Mouse (Mus musculus) MEL (cell line): ENCODE results near the gene Ybx3. TPM values are rescaled to one million over a fixed set of nuclear protein-coding genes. Genes with fewer than 3 reads are reported as not detected.

Experiments used
- DNase-seq: peaks from one replicate; pipeline ENCODE4 v3.0.0; 2011; ENCODE audit warnings: low read depth, low spot score
- H3K27ac ChIP-seq: 2 replicates; pipeline ENCODE4 v1.5.1; 2012; ENCODE audit warnings: low read depth, mild to moderate bottlenecking, control low read depth, low read length, moderate library complexity; ENCODE audit not compliant: control insufficient read depth
- H3K27me3 ChIP-seq, 2 experiments: fragments of 150-350 bp in 1 of 2; sonication (generic) in 1 of 2; 2 replicates each; pipeline ENCODE4 v1.6.1; 2012; ENCODE audit warnings: low read length in 2 of 2, mild to moderate bottlenecking in 2 of 2, improper control_type of control experiment in 1 of 2, moderate library complexity in 1 of 2; ENCODE audit not compliant: insufficient read depth in 2 of 2, control insufficient read depth in 1 of 2
- H3K36me3 ChIP-seq, 2 experiments: 2 replicates each; pipeline ENCODE4 v1.6.1; 2012 to 2014; ENCODE audit warnings: low read length in 2 of 2, improper control_type of control experiment in 1 of 2, inconsistent platforms in 1 of 2, mild to moderate bottlenecking in 1 of 2; ENCODE audit not compliant: insufficient read depth in 2 of 2, control insufficient read depth in 1 of 2
- H3K4me1 ChIP-seq, 2 experiments: fragments of 150-350 bp in 1 of 2; sonication (generic) in 1 of 2; 2 replicates each; pipeline ENCODE4 v1.6.1; 2012; ENCODE audit warnings: low read length in 2 of 2, improper control_type of control experiment in 1 of 2, mild to moderate bottlenecking in 1 of 2; ENCODE audit not compliant: insufficient read depth in 2 of 2, control insufficient read depth in 1 of 2
- H3K4me3 ChIP-seq, 2 experiments: fragments of 150-350 bp in 1 of 2; sonication (generic) in 1 of 2; 2 replicates each; pipeline ENCODE4 v1.5.1; 2012; ENCODE audit warnings: low read depth in 2 of 2, low read length in 2 of 2, mild to moderate bottlenecking in 2 of 2, moderate library complexity in 2 of 2, control low read depth in 1 of 2, improper control_type of control experiment in 1 of 2; ENCODE audit not compliant: control insufficient read depth in 1 of 2, insufficient read depth in 1 of 2
- H3K79me2 ChIP-seq: 2 replicates; pipeline ENCODE4 v1.6.1; 2012; ENCODE audit warnings: mild to moderate bottlenecking, low read length, moderate library complexity; ENCODE audit not compliant: control insufficient read depth, poor library complexity, insufficient read depth
- H3K9ac ChIP-seq: 2 replicates; pipeline ENCODE4 v1.6.1; 2012; ENCODE audit warnings: low read depth, mild to moderate bottlenecking, control low read depth, low read length, moderate library complexity; ENCODE audit not compliant: control insufficient read depth, poor library complexity, severe bottlenecking
- H3K9me3 ChIP-seq: fragments of 150-350 bp; sonication (generic); replicated peaks from 2 replicates; pipeline ENCODE4 v1.6.1; 2012; ENCODE audit warnings: mild to moderate bottlenecking, low read length, improper control_type of control experiment, moderate library complexity; ENCODE audit not compliant: insufficient read depth
- BHLHE40 ChIP-seq: IDR thresholded peaks from 2 replicates; pipeline ENCODE4 v1.6.1; 2012; ENCODE audit warnings: low read depth, mild to moderate bottlenecking, inconsistent platforms, low read length, improper control_type of control experiment, borderline replicate concordance
- CHD1 ChIP-seq: IDR thresholded peaks from 2 replicates; pipeline ENCODE4 v1.6.1; 2012; ENCODE audit warnings: low read depth, mild to moderate bottlenecking, inconsistent platforms, low read length, improper control_type of control experiment
- CHD2 ChIP-seq: IDR thresholded peaks from 2 replicates; pipeline ENCODE4 v1.6.1; 2011; ENCODE audit warnings: low read length, improper control_type of control experiment
- CTCF ChIP-seq, 3 experiments: IDR thresholded peaks in 2 of 3; conservative IDR thresholded peaks in 1 of 3; 2 replicates each; pipeline ENCODE4 v1.5.1; 2011 to 2012; ENCODE audit warnings: low read length in 3 of 3, low read depth in 2 of 3, mild to moderate bottlenecking in 2 of 3, improper control_type of control experiment in 1 of 3, inconsistent platforms in 1 of 3, mixed read lengths in 1 of 3, moderate library complexity in 1 of 3; ENCODE audit not compliant: control insufficient read depth in 1 of 3, insufficient read depth in 1 of 3, poor library complexity in 1 of 3, severe bottlenecking in 1 of 3
- HCFC1 ChIP-seq: IDR thresholded peaks from 2 replicates; pipeline ENCODE4 v1.6.1; 2012; ENCODE audit warnings: low read depth, mild to moderate bottlenecking, inconsistent platforms, low read length, improper control_type of control experiment, moderate library complexity
- MAX ChIP-seq: IDR thresholded peaks from 2 replicates; pipeline ENCODE4 v1.6.1; 2011; ENCODE audit warnings: low read length, improper control_type of control experiment
- MAZ ChIP-seq: IDR thresholded peaks from 2 replicates; pipeline ENCODE4 v1.6.1; 2012; ENCODE audit warnings: low read depth, mild to moderate bottlenecking, inconsistent platforms, low read length, improper control_type of control experiment
- MXI1 ChIP-seq: IDR thresholded peaks from 2 replicates; pipeline ENCODE4 v1.6.1; 2011; ENCODE audit warnings: mild to moderate bottlenecking, low read depth, low read length, improper control_type of control experiment
- MYC ChIP-seq: IDR thresholded peaks from 2 replicates; pipeline ENCODE4 v1.6.1; 2011; ENCODE audit warnings: low read depth, mild to moderate bottlenecking, low read length, improper control_type of control experiment, moderate library complexity
- NRF1 ChIP-seq: IDR thresholded peaks from 2 replicates; pipeline ENCODE4 v1.6.1; 2014; ENCODE audit warnings: low read depth, mild to moderate bottlenecking, inconsistent platforms, low read length, improper control_type of control experiment, moderate library complexity; ENCODE audit not compliant: poor library complexity, insufficient read depth, severe bottlenecking
- POLR2A ChIP-seq, 2 experiments: IDR thresholded peaks; 2 replicates each; pipeline ENCODE4 v1.6.1; 2011 to 2012; ENCODE audit warnings: low read length in 2 of 2, mild to moderate bottlenecking in 2 of 2, control low read depth in 1 of 2, improper control_type of control experiment in 1 of 2, low read depth in 1 of 2, moderate library complexity in 1 of 2; ENCODE audit not compliant: control insufficient read depth in 1 of 2, insufficient read depth in 1 of 2, poor library complexity in 1 of 2
- POLR2AphosphoS2 ChIP-seq: IDR thresholded peaks from 2 replicates; pipeline ENCODE4 v1.6.1; 2011; ENCODE audit warnings: low read length, improper control_type of control experiment
- POLR2AphosphoS5 ChIP-seq: IDR thresholded peaks from 2 replicates; pipeline ENCODE4 v1.6.1; 2012; ENCODE audit warnings: low read depth, borderline replicate concordance, mild to moderate bottlenecking, inconsistent platforms, low read length, moderate library complexity, mixed read lengths
- RAD21 ChIP-seq: IDR thresholded peaks from 2 replicates; pipeline ENCODE4 v1.6.1; 2011; ENCODE audit warnings: mild to moderate bottlenecking, low read depth, low read length, improper control_type of control experiment
- RCOR1 ChIP-seq: IDR thresholded peaks from 2 replicates; pipeline ENCODE4 v1.6.1; 2012; ENCODE audit warnings: low read depth, mild to moderate bottlenecking, inconsistent platforms, low read length, improper control_type of control experiment
- SIN3A ChIP-seq: IDR thresholded peaks from 2 replicates; pipeline ENCODE4 v1.6.1; 2012; ENCODE audit warnings: low read length, improper control_type of control experiment, inconsistent platforms
- TBP ChIP-seq: IDR thresholded peaks from 2 replicates; pipeline ENCODE4 v1.8.0; 2011; ENCODE audit warnings: low read depth, low read length, improper control_type of control experiment
- UBTF ChIP-seq: IDR thresholded peaks from 2 replicates; pipeline ENCODE4 v1.6.1; 2012; ENCODE audit warnings: low read depth, mild to moderate bottlenecking, inconsistent platforms, low read length, improper control_type of control experiment, moderate library complexity, borderline replicate concordance; ENCODE audit not compliant: insufficient read depth
- ZC3H11A ChIP-seq: IDR thresholded peaks from 2 replicates; pipeline ENCODE4 v1.6.1; 2012; ENCODE audit warnings: low read depth, mild to moderate bottlenecking, inconsistent platforms, low read length, improper control_type of control experiment
- ZNF384 ChIP-seq: IDR thresholded peaks from 2 replicates; pipeline ENCODE4 v1.6.1; 2012; ENCODE audit warnings: low read depth, mild to moderate bottlenecking, inconsistent platforms, low read length, improper control_type of control experiment
- polyA plus RNA-seq, 2 experiments: library from polyadenylated mRNA; stranded (reverse) in 1 of 2; unstranded in 1 of 2; fragments of >175 nt in 1 of 2; fragments of >200 nt in 1 of 2; gene quantifications; 2 replicates each; pipeline versions ENCODE4 v1.2.1 to v1.2.4; 2012; ENCODE audit warnings: low replicate concordance in 2 of 2, low read depth in 1 of 2; ENCODE audit not compliant: insufficient read length in 2 of 2, insufficient read depth in 1 of 2, missing spikeins in 1 of 2
- total RNA-seq: library from RNA; depleted of rRNA; stranded (reverse); fragments of 300-350 nt; gene quantifications from 2 replicates; pipeline ENCODE4 v1.2.3, GENCODE M21; 2012

Gene Ybx3
- total and polyA plus RNA-seq, 3 experiments: 105 to 1,042 (median 575) TPM

GRCm38 (mm10) chr6:131434088-131434487, 45.8 kb upstream of the Ybx3 start:
- Histone ChIP-seq H3K9me3 (no peaks in the 10 kb centered on the region), H3K79me2 (no peaks in the 10 kb centered on the region)
- DNase-seq: no peak
- TF ChIP-seq POLR2A (IDR thresholded peaks at IDR 0.05; ENCODE audit: control insufficient read depth in 1 of 2, insufficient read depth in 1 of 2, low read depth in 1 of 2, low read length in 2 of 2, poor library complexity in 1 of 2): no peak
- TF ChIP-seq TBP: no peak
- no peak for TF ChIP-seq MAX
- TF ChIP-seq, all 39 proteins: peak for 0
- Histone ChIP-seq H3K4me3 (no peak overlapping the region), H3K27ac (no peak overlapping the region), H3K36me3 (no peaks in the 10 kb centered on the region), H3K9ac (no peak overlapping the region), H3K4me1 (peaks cover 0 to 3% of the 10 kb centered on the region in 2 experiments; a peak in 3 of 4 replicates), H3K27me3 (no peaks in the 10 kb centered on the region)

DNA sequence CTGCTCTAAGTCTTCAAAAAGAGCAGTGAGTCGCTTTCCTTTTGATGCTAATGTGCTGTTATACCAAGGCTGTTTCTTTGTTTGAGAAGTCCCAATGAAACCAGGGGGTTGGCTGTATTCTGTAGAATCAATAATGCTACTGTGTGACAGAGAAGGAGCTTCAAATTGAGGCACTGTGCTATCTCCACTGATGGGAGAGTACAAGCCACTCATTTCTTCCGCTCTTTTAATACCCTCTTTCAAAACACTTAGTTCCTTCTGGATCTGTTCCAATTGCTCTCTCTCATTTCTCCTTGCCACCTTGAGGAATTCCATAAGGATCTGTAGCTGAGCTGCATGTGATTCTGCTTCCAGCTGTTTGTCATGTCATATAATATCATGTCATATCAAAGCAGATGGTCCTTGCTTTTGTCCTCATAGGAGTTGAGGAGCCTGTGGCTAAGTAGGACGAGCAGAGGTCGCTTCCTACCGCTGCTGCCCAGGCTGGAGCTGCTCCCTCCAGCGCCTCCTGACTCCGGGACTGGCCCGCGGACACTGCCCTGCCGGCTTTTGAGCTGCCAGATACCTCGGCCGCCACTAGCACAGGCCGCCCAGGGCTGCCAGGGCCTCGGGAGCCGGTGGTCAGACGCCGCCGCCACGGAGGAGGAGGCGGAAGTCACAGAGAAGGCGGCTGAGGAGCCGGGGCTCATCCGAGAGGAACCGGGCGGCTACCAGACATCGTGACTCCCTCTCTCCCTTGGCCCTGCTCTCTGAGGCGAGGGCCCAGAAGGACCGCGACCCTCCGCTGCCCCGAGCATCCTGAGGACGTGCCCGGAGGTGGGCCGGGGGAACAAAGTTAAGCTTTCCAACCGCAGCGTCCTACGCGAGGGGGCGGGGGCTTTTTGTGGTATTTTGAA, 45.1 kb upstream of the Ybx3 start:
- H3K27me3 ChIP-seq: no peaks in the 10 kb centered on the region
- H3K79me2 ChIP-seq: no peaks in the 10 kb centered on the region
- no peak overlapping the region for H3K9ac ChIP-seq
- H3K27ac ChIP-seq: no peak overlapping the region
- H3K9me3 ChIP-seq: no peaks in the 10 kb centered on the region
- peaks cover 0 to 3% of the 10 kb centered on the region in 2 experiments; a peak in 3 of 4 replicates for H3K4me1 ChIP-seq
- no peak for DNase-seq
- TF ChIP-seq CTCF (IDR thresholded peaks at IDR 0.05 in 2 of 3, conservative IDR thresholded peaks at IDR 0.05 in 1 of 3; ENCODE audit: control insufficient read depth in 1 of 3, insufficient read depth in 1 of 3, low read depth in 2 of 3, low read length in 3 of 3, poor library complexity in 1 of 3, severe bottlenecking in 1 of 3) (no peak), UBTF (no peak), RAD21 (no peak), MYC (no peak), BHLHE40 (no peak), ZC3H11A (no peak), RCOR1 (no peak), SIN3A (no peak), CHD2 (no peak), ZNF384 (no peak), HCFC1 (no peak), MAX (no peak), NRF1 (no peak), MAZ (no peak), POLR2A (IDR thresholded peaks at IDR 0.05; ENCODE audit: control insufficient read depth in 1 of 2, insufficient read depth in 1 of 2, low read depth in 1 of 2, low read length in 2 of 2, poor library complexity in 1 of 2) (no peak), MXI1 (no peak), CHD1 (no peak), POLR2AphosphoS5 (no peak), POLR2AphosphoS2 (no peak)
- H3K4me3 ChIP-seq: no peak overlapping the region
- no peaks in the 10 kb centered on the region for H3K36me3 ChIP-seq
